Mouse (Mus musculus) MEL (cell line): Measurements from ENCODE around the gene Kcnmb1.

Experiments used
- CTCF ChIP-seq, 3 experiments: IDR thresholded peaks in 2 of 3; conservative IDR thresholded peaks in 1 of 3; 2 replicates each; pipeline ENCODE4 v1.5.1; 2011 to 2012; ENCODE audit warnings: low read length in 3 of 3, low read depth in 2 of 3, mild to moderate bottlenecking in 2 of 3, improper control_type of control experiment in 1 of 3, inconsistent platforms in 1 of 3, mixed read lengths in 1 of 3, moderate library complexity in 1 of 3; ENCODE audit not compliant: control insufficient read depth in 1 of 3, insufficient read depth in 1 of 3, poor library complexity in 1 of 3, severe bottlenecking in 1 of 3
- E2F4 ChIP-seq: IDR thresholded peaks from 2 replicates; pipeline ENCODE4 v1.6.1; 2011; ENCODE audit warnings: low read depth, low read length, improper control_type of control experiment, borderline replicate concordance
- GATA1 ChIP-seq: IDR thresholded peaks from 2 replicates; pipeline ENCODE4 v1.6.1; 2011; ENCODE audit warnings: low read depth, low read length, improper control_type of control experiment
- MAFK ChIP-seq: IDR thresholded peaks from 2 replicates; pipeline ENCODE4 v1.6.1; 2011; ENCODE audit warnings: low read depth, mild to moderate bottlenecking, low read length, improper control_type of control experiment, borderline replicate concordance
- POLR2A ChIP-seq, 2 experiments: IDR thresholded peaks; 2 replicates each; pipeline ENCODE4 v1.6.1; 2011 to 2012; ENCODE audit warnings: low read length in 2 of 2, mild to moderate bottlenecking in 2 of 2, control low read depth in 1 of 2, improper control_type of control experiment in 1 of 2, low read depth in 1 of 2, moderate library complexity in 1 of 2; ENCODE audit not compliant: control insufficient read depth in 1 of 2, insufficient read depth in 1 of 2, poor library complexity in 1 of 2
- RAD21 ChIP-seq: IDR thresholded peaks from 2 replicates; pipeline ENCODE4 v1.6.1; 2011; ENCODE audit warnings: mild to moderate bottlenecking, low read depth, low read length, improper control_type of control experiment
- TCF12 ChIP-seq: IDR thresholded peaks from 2 replicates; pipeline ENCODE4 v1.6.1; 2014; ENCODE audit warnings: low read depth, mild to moderate bottlenecking, inconsistent platforms, low read length, improper control_type of control experiment, moderate library complexity
- USF1 ChIP-seq: IDR thresholded peaks from 2 replicates; pipeline ENCODE4 v1.6.1; 2014; ENCODE audit warnings: low read depth, mild to moderate bottlenecking, inconsistent platforms, low read length, improper control_type of control experiment, moderate library complexity
- ZMIZ1 ChIP-seq: IDR thresholded peaks from 2 replicates; pipeline ENCODE4 v1.6.1; 2012; ENCODE audit warnings: low read depth, mild to moderate bottlenecking, inconsistent platforms, low read length, improper control_type of control experiment, moderate library complexity

- TF ChIP-seq GATA1 (no peak), POLR2A (IDR thresholded peaks at IDR 0.05; ENCODE audit: control insufficient read depth in 1 of 2, insufficient read depth in 1 of 2, low read depth in 1 of 2, low read length in 2 of 2, poor library complexity in 1 of 2) (no peak), TCF12 (no peak), E2F4 (no peak), ZMIZ1 (no peak), CTCF (IDR thresholded peaks at IDR 0.05 in 2 of 3, conservative IDR thresholded peaks at IDR 0.05 in 1 of 3; ENCODE audit: control insufficient read depth in 1 of 3, insufficient read depth in 1 of 3, low read depth in 2 of 3, low read length in 3 of 3, poor library complexity in 1 of 3, severe bottlenecking in 1 of 3) (no peak), RAD21 (no peak), USF1 (no peak), MAFK (no peak)
Observed at GRCm38 (mm10) chr11:34000416-34000815, 37.6 kb downstream of the Kcnmb1 start.
